Mouse (Mus musculus) cortical plate, adult 2 months (tissue): ENCODE data around the gene Iqce.

ENCODE experiments used
- CTCF ChIP-seq: fragments of 200-500 bp; IDR thresholded peaks from 2 replicates; pipeline ENCODE4 v1.5.1; 2011; ENCODE audit warnings: mild to moderate bottlenecking, control low read depth, low read length; ENCODE audit not compliant: insufficient read depth; ENCODE audit errors: extremely low read depth
- POLR2A ChIP-seq: fragments of 200-500 bp; IDR thresholded peaks from 2 replicates; pipeline ENCODE4 v1.6.1; 2011; ENCODE audit warnings: mild to moderate bottlenecking, low read length, control low read depth; ENCODE audit not compliant: insufficient read depth; ENCODE audit errors: extremely low read depth

- TF ChIP-seq CTCF (no peak), POLR2A (no peak)
These were observed 86.1 kb downstream of the Iqce start for GRCm38 (mm10) chr5:140616110-140616503.
